Mouse (Mus musculus) kidney, adult 2 months (tissue): ENCODE data around the gene Myo15b. TPM values are rescaled to one million over a fixed set of nuclear protein-coding genes. Genes with fewer than 3 reads are reported as not detected.
"Not testable (repeated sequence)": the region's sequence is repeated elsewhere in the genome, so short reads cannot be mapped to it uniquely, and the experiment has no call there.

Experiments used
- DNase-seq: peaks from one replicate; pipeline ENCODE4 v3.0.0; 2021
- H3K27ac ChIP-seq: fragments of 200-500 bp; 2 replicates; pipeline ENCODE4 v1.5.1; 2012; ENCODE audit warnings: low read depth, low read length, control low read depth, inconsistent platforms; ENCODE audit not compliant: insufficient read depth
- H3K27me3 ChIP-seq: fragments of 200-500 bp; replicated peaks from 2 replicates; pipeline ENCODE4 v1.6.1; 2012; ENCODE audit warnings: mild to moderate bottlenecking, moderate library complexity, low read length, inconsistent platforms; ENCODE audit not compliant: control insufficient read depth, insufficient read depth
- H3K36me3 ChIP-seq: fragments of 200-500 bp; 2 replicates; pipeline ENCODE4 v1.6.1; 2012; ENCODE audit warnings: mild to moderate bottlenecking, moderate library complexity, low read length, inconsistent platforms; ENCODE audit not compliant: control insufficient read depth, insufficient read depth
- H3K4me1 ChIP-seq: fragments of 200-500 bp; 2 replicates; pipeline ENCODE4 v1.6.1; 2011; ENCODE audit warnings: low read length; ENCODE audit not compliant: control insufficient read depth, insufficient read depth
- H3K4me3 ChIP-seq: fragments of 200-500 bp; 2 replicates; pipeline ENCODE4 v1.5.1; 2011; ENCODE audit warnings: mild to moderate bottlenecking, low read depth, low read length, control low read depth; ENCODE audit not compliant: insufficient read depth
- CTCF ChIP-seq: fragments of 200-500 bp; conservative IDR thresholded peaks from 2 replicates; pipeline ENCODE4 v1.5.1; 2011; ENCODE audit warnings: low read depth, mild to moderate bottlenecking, control low read depth, low read length, moderate library complexity, mixed read lengths; ENCODE audit not compliant: insufficient read depth, insufficient read length
- POLR2A ChIP-seq: fragments of 200-500 bp; IDR thresholded peaks from one replicate; pipeline ENCODE4 v1.6.1; 2011; ENCODE audit warnings: low read depth, low read length, control low read depth
- WGBS: fragments of 180-500 bp; shearing (Covaris S2); methylation state at CpG from one replicate; pipeline ENCODE4 v1.1.7; 2018; 5-methylcytosine and 5-hydroxymethylcytosine counted together
- polyA plus RNA-seq: library from polyadenylated mRNA; depleted of rRNA; stranded (reverse); fragments of >200 nt; gene quantifications from 2 replicates; pipeline ENCODE4 v1.2.3, GENCODE M21; 2012

The Myo15b gene
- polyA plus RNA-seq, 1 experiment, result 104 TPM

- Histone ChIP-seq H3K27me3 (no peaks in the 10 kb centered on the region), H3K4me1 (peaks cover 31% of the 10 kb centered on the region), H3K36me3 (peaks cover 9% of the 10 kb centered on the region), H3K27ac (no peak overlapping the region), H3K4me3 (no peak overlapping the region)
- DNase-seq, result no peak
- TF ChIP-seq POLR2A, result no peak
- TF ChIP-seq CTCF, result no peak
- WGBS, result 99% methylated on average over 2 of the region's 2 CpGs
These were observed 12.4 kb upstream of the Myo15b start for GRCm38 (mm10) chr11:115845819-115846218.

GRCm38 (mm10) chr11:115854674-115855073, 3.5 kb upstream of the Myo15b start:
- TF ChIP-seq POLR2A (no peak), CTCF (no peak)
- Histone ChIP-seq H3K27me3 (no peaks in the 10 kb centered on the region), H3K4me3 (no peak overlapping the region), H3K36me3 (peaks cover 8% of the 10 kb centered on the region), H3K27ac (no peak overlapping the region), H3K4me1 (no peaks in the 10 kb centered on the region)
- DNase-seq, result no peak
- WGBS, result 84% methylated on average over 6 of the region's 6 CpGs

GRCm38 (mm10) chr11:115857146-115857545, 1.1 kb upstream of the Myo15b start:
- not testable (repeated sequence) for H3K36me3 ChIP-seq, DNase-seq, H3K27me3 ChIP-seq, H3K27ac ChIP-seq, H3K4me1 ChIP-seq, H3K4me3 ChIP-seq
- WGBS, result 94% methylated on average over 4 of the region's 4 CpGs

GRCm38 (mm10) chr11:115857936-115858335, 270 bp upstream of the Myo15b start:
- Histone ChIP-seq H3K27me3 (no peaks in the 10 kb centered on the region), H3K27ac (no peak overlapping the region), H3K4me1 (no peaks in the 10 kb centered on the region), H3K4me3 (no peak overlapping the region), H3K36me3 (peaks cover 4% of the 10 kb centered on the region; the same call in 1 of the 2 replicates)
- peak; percentile 75 for DNase-seq
- TF ChIP-seq POLR2A, result no peak
- TF ChIP-seq CTCF, result no peak
- WGBS, result 48% methylated on average over 13 of the region's 13 CpGs

GRCm38 (mm10) chr11:115859143-115859945, 1.1 kb downstream of the Myo15b start:
- Histone ChIP-seq H3K36me3 (peaks cover 2% of the 10 kb centered on the region; the same call in 1 of the 2 replicates), H3K27ac (no peak overlapping the region), H3K4me1 (no peaks in the 10 kb centered on the region), H3K4me3 (peak overlapping the region; percentile 40; the same call in 1 of the 2 replicates), H3K27me3 (no peaks in the 10 kb centered on the region)
- WGBS, result 3% methylated on average over 75 of the region's 75 CpGs
- peak; percentile 90 for DNase-seq
- TF ChIP-seq POLR2A (no peak), CTCF (peak; percentile 79)

GRCm38 (mm10) chr11:115863895-115864294, 5.7 kb downstream of the Myo15b start:
- no peak overlapping the region for H3K27ac ChIP-seq
- no peaks in the 10 kb centered on the region for H3K27me3 ChIP-seq
- TF ChIP-seq CTCF, result no peak
- TF ChIP-seq POLR2A, result no peak
- 73% methylated on average over 8 of the region's 8 CpGs for WGBS
- no peaks in the 10 kb centered on the region for H3K36me3 ChIP-seq
- H3K4me1 ChIP-seq, result no peaks in the 10 kb centered on the region
- peak; percentile 44 for DNase-seq
- no peak overlapping the region for H3K4me3 ChIP-seq

GRCm38 (mm10) chr11:115869393-115869792, 11.2 kb downstream of the Myo15b start:
- 76% methylated on average over 8 of the region's 8 CpGs for WGBS
- no peaks in the 10 kb centered on the region for H3K27me3 ChIP-seq
- DNase-seq, result no peak
- H3K27ac ChIP-seq, result no peak overlapping the region
- TF ChIP-seq CTCF (no peak), POLR2A (no peak)
- H3K36me3 ChIP-seq, result no peaks in the 10 kb centered on the region
- H3K4me1 ChIP-seq, result no peaks in the 10 kb centered on the region
- H3K4me3 ChIP-seq, result no peak overlapping the region

GRCm38 (mm10) chr11:115872437-115872836, 14.2 kb downstream of the Myo15b start:
- Histone ChIP-seq H3K27me3 (no peaks in the 10 kb centered on the region), H3K27ac (no peak overlapping the region), H3K4me1 (peaks cover 3% of the 10 kb centered on the region; the same call in 1 of the 2 replicates), H3K4me3 (no peak overlapping the region), H3K36me3 (no peaks in the 10 kb centered on the region)
- no peak for DNase-seq
- 66% methylated on average over 4 of the region's 4 CpGs for whole genome bisulfite sequencing
- TF ChIP-seq CTCF (no peak), POLR2A (no peak)
